Mouse (Mus musculus): Measurements from ENCODE around the gene Shisa7. TPM values are rescaled to one million over a fixed set of nuclear protein-coding genes. Genes with fewer than 3 reads are reported as not detected.
"Not testable (repeated sequence)": the region's sequence is repeated elsewhere in the genome, so short reads cannot be mapped to it uniquely, and the experiment has no call there.

The Shisa7 gene
- total RNA-seq (2021): 100 to 1,000 TPM; 132 to 182 TPM

DNA sequence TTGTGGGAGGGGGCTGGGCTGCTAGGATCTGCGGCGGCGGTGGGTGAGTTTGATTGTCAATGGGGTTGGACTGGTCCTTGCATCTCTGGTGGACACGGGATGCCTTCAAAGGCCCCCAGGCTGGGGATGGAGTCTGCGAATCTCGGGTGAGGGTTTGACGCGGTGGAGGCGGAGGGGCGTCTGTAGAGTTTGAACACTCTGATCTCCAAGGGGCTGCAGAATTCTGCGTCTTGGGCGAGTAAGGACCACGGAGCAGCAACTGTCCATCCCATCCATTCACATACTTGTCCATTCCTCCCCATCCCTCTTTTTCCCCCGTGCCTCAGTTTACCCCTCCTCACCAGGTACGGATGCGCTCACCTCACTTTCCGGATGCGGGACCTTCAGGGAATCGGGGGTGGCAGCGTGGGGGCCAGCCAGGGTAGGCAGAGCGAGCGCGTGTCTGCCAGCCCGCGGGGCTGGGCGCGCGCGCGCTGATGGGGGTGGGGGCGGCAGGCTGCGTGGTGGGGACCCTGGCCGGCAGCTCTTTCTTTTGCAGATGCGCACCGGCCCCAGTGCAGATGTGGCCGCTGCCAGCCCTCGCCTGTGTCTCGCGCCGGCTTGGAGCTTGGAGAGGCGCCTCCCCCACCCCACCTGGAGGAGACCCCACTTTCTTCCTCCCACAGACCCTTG, at the start of gene Shisa7:
Shisa7 (minus strand) TSS at position 452 of the 672 bp plus-strand sequence.
- DNase-seq (ENCODE audit: extremely low spot score in 1 of 2, low spot score in 1 of 2): peak; percentile 27 to 45

DNA sequence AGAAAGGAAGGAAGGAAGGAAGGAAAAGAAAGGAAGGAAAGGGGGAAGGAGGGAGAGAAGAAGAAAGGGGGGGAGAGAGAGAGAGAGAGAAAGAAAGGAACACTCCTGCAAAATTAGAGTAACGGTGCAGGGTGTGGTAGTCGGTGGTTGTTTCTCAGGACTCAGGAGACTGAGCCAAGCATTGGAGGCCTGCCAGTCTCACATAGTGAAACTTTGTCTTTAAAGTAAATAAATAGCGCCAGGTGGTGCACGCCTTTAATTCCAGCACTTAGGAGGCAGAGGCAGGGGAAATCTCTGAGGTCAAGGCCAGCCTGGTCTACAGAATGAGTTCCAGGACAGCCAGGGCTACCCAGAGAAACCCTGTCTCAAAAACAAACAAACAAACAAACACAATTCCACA, 42.2 kb upstream of the Shisa7 start:
- no peak for DNase-seq (ENCODE audit: extremely low spot score in 1 of 2, low spot score in 1 of 2)

DNA sequence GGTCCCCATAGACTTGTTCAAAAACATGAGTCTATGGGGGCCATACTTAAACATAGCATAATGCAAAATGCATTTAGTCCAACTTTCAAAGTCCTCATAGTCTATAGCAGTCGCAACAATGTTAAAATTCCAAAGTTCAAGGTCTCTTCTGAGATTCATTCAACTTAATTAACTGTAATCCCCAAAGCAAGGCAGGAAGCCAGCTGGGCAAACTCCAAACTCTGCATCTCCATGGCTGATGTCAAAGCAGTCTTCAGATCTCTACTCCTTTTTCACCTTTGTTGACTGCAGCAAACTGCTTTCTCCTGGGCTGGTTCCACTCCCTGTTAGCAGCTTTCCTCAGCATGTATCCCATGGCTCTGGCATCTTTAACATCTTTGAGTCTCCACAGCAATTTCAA, 34.5 kb upstream of the Shisa7 start:
- DNase-seq (ENCODE audit: extremely low spot score in 1 of 2, low spot score in 1 of 2): not testable (repeated sequence)

DNA sequence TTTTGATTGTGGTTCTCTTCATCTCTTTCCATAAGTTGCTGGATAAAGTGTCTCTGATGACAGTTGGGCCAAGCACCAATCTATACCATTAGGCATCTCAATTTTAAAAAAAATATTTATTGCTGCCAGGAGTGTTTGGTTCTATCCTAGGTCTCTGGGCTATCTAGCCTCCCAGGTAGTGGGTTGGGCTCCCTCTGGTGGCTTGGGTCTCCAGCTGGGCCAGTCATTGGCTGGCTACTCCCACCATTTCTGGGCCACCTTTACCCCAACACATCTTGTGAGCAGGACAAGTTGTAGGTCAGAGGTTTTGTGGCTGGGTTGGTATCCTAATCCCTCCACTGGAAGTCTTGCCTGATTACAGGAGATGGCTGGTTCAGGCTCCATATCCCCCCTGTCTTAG, 33.7 kb upstream of the Shisa7 start:
- DNase-seq (ENCODE audit: extremely low spot score in 1 of 2, low spot score in 1 of 2): no peak

DNA sequence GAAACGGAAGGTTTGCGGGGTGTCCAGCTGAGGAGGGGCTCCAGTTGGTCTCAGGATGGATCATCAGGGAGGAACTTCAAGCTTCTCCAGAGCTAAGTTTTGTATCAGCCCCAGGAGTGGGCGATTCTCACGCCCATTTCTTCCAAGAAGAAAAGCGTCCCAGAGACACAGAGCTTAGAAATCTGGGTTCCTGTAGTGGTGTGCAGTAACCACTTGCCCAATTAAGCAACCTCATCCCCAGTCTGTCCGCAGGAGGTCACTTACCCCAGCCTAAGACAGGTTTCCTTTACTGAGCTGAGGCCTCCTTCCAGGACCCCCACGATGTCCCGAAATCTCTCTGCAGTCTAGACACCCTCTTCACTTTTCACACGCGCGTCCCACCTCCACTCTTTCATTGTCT, 32.7 kb upstream of the Shisa7 start:
- no peak for DNase-seq (ENCODE audit: extremely low spot score in 1 of 2, low spot score in 1 of 2)

DNA sequence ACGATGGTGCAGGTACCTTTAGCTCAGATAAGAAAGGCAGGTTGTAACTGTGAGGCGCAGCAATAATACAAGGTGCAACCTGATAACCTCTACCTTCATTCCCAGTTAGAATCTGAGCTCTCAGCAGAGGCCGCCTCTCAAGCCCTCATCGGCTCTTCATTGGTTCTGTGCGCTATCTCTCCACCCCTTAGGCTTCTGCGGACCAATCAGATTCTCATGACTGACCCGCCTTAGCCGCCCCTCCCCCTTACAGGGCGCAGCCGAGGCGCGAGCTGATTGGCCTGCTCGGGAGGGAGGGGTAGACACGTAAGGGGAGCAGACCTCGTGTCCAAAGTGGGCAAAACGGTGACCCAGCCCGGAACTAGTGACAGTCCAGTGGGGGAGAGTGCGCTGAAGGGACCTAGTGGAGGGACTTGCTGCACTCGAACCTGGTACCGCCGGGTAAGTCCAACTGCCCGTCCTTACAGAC, 32.3 kb upstream of the Shisa7 start, which contains the start of gene Isoc2a:
Isoc2a (plus strand) TSS at position 401 of the 469 bp plus-strand sequence.
- peak; percentile 61 to 62 for DNase-seq (ENCODE audit: extremely low spot score in 1 of 2, low spot score in 1 of 2)

DNA sequence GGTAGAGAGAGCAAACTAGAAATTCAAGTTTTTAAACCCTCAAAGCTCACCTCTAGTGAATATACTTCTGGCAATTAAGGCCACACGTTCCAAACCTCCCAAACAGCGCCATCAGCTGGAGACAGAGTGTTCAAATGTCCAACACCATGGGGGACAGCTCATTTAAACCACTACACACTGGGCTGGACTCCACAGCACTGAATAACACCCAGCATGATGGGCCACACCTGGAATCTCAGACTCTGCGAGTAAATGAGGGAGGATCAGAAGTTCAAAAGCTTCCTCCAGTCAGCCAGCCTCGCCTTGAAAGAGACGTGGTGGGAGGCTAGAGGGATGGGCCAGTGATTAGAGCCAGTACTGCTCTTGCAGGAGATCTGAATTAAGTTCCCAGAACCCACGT, 25.6 kb upstream of the Shisa7 start, which contains the start of gene Isoc2b:
Isoc2b (minus strand) TSS at position 126 of the 400 bp plus-strand sequence.
- no peak for DNase-seq (ENCODE audit: extremely low spot score in 1 of 2, low spot score in 1 of 2)

DNA sequence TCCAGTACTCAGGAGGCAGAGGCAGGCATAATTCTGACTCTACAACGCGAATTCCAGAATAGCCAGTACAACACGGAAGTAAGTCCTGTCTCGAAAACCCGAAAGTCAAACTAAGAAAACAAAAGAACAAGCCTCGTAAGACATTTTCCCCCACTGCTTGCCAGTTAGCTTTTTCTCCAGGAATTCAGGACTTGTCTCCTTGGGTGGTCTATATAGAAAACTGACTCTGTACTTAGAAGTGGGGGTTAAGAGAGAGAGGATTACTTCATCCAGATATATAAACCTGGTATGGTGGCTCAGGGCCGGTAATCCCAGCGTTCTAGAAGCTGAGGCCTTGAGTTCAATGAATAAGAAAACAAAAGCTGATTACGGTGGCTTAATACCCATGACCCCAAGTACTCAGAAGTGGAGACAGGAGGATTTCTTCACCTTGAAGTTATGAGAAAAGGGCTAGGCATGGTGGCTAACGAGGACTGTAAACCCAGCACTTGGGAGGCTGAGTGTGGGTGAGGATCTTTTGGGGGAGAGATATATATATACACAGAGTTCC, 22.2 kb upstream of the Shisa7 start:
- no peak for DNase-seq (ENCODE audit: extremely low spot score in 1 of 2, low spot score in 1 of 2)

DNA sequence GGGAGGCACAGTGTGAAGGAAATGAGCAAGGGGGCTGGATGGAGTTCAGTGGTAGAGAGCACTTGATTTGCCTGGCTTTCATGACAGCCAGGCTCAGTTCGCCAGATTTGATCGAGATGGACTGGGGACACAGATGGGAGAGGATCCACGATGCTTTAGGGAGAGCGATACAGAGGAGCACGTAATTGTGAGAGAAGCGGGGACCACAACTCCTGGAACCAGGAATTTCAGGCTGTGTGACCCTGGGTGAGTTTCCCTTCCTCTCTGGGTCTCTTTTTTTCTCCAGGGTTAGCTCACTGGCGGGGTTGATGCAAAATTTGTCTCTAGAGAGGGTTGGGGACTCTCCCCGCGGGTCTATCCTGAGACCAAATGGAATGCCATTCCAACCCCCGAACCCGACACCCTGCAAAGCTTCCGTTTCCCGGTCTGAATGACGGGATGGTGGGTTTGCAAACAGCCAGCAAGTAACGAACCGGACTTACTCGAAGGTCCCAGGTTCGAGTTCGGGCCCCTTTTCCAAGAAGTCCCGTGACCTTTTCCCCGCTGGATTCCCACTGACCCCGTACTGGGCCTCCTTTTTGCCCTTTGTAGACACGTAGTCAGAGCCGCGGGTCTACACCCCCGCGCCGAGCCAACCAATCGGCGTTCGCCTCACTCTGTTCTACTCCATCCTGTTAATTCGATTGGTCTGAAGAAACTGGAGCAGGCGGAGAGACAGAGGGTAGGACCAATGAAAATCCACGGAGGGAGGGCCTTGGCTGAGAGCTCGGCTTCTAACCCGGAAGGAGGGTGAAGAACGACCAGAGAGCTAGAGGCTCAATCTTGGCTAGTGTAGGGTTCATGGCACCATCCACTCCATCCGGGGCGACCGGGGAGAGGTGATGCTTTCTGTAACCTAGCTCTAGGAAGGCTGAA, 21.3 kb upstream of the Shisa7 start:
- peak; percentile 78 to 90 for DNase-seq (ENCODE audit: extremely low spot score in 1 of 2, low spot score in 1 of 2)

DNA sequence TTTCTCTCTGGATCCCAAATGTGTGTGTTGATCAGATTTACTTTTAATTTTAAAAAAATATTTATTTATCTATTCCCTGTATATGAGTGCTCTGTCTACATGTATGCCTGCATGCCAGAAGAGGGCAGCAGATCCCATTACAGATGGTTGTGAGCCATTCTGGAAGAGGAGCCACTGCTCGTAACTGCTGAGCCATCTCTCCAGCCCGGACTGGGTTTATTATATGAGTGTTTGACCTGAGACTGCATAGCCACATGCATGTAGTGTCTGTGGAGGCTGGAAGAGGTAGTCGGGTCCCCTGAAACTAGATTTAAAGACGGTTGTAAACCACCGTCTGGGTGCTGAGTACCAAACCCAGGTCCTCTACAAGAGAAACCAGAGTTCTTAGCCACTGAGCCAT, 20.6 kb upstream of the Shisa7 start:
- DNase-seq (ENCODE audit: extremely low spot score in 1 of 2, low spot score in 1 of 2): peak in 1 of 2 experiments; percentile 33

DNA sequence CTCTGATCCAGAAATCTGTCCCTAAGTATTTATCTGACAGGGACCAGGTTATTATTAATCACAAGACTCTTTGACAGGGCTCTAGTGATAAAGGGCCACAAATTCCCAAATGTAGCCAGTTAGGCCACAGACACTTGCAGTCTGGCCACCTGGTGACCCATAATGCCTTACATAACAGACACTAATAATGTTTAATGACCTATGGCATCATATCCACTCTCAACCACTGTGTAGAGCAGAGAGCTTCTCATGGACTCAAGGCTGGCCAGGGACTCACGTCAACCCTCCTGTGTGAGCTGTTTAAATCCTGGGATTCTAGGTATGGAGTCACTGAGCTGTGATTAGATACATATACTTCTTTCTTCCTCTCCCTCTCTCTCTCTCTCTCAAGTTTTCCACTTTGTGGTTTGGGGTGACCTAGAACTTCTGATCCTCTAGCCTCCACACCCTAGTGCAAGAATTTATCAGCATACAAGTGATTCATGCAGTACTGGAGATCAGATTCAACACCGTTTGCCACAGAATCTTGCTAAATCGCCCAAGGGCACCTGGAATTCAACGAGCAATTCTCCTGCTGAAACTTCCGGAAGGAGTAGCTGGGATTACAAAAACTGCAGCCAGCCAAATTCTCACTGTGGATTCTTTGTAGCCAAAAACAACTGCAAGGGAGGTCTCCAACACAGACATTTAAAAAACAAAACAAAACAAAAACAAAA, 19.8 kb upstream of the Shisa7 start:
- no peak for DNase-seq (ENCODE audit: extremely low spot score in 1 of 2, low spot score in 1 of 2)

DNA sequence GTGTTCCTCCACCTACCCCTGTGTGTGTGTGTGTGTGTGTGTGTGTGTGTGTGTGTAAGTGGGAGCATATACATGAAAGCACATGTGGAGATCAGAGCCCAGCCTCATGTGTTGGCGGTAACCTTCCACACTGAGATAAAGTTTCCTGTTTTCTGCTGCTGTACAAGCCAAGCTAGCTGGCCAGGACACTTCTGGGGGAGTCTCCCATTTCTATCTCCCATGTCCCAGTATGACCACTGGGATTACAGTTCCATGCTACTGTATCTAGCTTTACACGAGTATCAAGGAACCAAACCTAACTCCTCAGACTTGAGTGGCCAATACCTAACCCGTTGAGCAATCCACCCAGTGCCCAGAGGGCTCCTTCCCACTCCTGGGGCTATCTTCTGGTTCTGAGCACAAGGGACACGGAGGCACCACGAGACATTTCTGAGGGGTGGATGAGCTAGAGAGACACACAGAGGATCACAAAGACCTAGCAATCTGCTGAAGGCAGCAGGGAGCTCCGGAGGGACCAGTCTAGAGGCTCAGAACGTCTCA, 19.1 kb upstream of the Shisa7 start:
- no peak for DNase-seq (ENCODE audit: extremely low spot score in 1 of 2, low spot score in 1 of 2)

DNA sequence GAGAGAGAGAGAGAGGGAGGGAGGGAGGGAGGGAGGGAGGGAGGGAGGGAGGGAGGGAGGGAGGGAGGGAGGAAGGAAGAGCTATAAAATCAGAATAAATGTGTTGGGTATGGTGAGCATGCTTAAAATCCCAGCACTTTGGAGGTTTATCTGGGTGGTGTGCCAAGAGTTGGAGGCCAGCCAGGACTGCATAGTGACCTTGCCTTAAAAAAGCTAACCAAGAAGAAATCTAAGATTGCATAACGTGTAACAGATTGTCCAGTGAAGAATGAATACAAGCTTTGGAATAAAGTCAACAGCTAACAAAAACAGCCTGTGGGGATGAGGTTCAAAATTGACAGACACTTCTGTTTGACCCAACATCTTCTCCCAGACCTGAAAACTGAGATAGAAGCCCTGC, 18.5 kb upstream of the Shisa7 start:
- DNase-seq (ENCODE audit: extremely low spot score in 1 of 2, low spot score in 1 of 2): no peak

DNA sequence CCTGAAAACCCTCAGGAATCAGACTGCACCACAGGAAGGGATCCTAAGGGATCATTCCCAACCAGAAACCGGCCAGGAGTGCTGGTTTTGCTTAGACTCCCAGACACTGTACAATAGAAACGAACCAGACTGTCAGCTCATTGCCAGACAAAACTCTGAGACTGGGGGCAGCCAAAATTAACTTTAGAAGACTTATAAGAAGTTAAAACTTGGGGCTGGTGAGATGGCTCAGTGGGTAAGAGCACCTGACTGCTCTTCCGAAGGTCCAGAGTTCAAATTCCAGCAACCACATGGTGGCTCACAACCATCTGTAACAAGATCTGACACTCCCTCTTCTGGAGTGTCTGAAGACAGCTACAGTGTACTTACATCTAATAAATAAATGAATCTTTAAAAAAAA, 16.4 kb upstream of the Shisa7 start:
- not testable (repeated sequence) for DNase-seq (ENCODE audit: extremely low spot score in 1 of 2, low spot score in 1 of 2)

DNA sequence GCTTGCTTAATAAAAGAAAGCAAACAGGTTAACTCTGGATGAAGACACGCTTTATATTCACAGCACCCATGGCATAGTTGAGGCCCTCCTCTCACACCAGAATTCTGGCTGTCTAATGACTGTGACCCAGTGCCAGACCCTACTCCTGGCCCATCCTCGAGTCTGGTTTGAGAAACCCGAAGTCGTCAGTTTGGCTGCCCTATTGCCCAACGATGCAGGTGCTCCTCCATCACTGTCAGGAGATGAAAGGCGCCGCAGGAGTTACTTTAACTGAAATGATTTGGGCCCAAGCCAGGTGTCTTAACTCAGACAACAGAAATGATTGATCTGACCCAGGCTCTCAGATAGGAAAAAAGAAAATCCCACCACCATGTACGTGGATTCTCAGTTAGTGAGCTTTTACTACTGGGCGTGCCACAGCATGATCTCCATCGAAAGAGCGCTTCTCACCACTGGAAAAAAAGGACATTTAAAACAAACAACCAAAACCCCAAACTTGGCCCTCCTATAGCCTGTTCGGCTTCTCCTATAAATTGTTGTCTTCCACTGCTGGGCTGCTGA, 15.0 kb upstream of the Shisa7 start:
- no peak for DNase-seq (ENCODE audit: extremely low spot score in 1 of 2, low spot score in 1 of 2)

DNA sequence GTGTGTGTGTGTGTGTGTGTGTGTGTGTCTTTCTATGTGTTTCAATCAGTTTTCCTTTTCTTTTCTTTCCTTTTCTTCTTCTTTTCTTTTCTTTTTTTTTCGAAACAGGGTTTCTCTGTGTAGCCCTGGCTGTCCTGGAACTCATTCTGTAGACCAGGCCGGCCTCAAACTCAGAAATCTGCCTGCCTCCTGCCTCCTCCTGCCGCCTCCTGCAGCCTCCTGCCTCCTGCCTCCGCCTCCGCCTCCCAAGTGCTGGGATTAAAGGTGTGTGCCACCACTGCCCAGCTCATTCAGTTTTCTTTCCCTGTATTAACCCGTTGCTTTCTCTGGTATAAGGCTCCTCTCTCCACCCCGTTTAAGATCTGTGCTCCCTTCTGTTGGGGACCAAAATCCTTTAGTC, 12.8 kb upstream of the Shisa7 start:
- no peak for DNase-seq (ENCODE audit: extremely low spot score in 1 of 2, low spot score in 1 of 2)

DNA sequence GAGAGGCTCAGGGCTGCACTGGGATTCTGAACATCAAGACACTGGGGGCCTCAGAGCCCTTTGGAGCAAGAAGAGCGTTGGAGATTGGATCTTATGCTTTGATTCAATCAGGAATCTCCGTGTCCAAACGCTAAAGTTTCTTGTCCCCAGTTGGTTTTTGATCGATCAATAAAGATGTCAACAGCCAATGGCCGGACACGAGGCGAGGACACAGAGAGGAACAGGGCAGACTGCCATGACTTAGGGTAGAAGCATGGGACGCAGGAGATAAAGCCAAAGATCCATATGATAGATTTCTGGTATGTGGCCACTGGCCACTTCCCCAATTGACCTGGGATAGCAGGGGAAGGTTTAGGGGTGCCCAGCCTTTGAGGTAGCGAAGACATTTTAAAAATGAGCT, 12.0 kb upstream of the Shisa7 start:
- no peak for DNase-seq (ENCODE audit: extremely low spot score in 1 of 2, low spot score in 1 of 2)

DNA sequence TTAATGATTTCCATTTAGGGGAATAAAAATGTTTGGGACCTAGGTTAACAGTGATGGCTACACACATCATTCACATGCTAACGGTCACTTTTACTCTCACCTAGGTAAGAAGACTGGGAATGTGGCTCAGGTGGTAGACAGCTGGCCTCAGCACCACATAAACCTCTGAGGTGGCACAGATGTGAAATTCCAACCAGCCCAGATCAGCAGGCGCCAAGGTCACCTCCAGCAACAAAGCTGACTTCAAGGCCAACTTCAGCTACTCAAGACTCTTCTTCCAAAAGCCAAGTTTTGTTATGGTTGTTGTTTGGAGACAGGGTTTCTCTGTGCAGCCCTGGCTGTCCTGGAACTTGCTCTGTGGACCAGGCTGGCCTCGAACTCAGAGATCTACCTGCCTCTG, 9.1 kb upstream of the Shisa7 start:
- no peak for DNase-seq (ENCODE audit: extremely low spot score in 1 of 2, low spot score in 1 of 2)

DNA sequence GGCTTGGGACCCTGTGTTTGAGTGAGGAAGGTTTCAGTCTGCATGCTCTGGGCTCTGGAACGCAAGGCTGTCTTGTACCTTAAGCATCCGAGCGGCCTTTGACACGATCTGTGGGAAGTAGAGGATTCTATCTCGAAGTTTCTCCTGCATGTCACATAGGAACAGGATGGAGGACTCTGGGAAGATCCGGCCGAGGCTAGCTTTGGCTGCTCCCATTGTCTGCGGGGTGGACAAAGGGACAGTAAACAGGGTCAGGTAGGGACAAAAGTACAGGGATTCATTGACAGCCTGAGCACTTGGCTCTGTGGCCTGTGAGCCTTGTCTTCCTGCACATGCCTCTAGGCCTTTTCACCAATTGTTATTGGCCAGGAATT, 6.8 kb upstream of the Shisa7 start:
- DNase-seq (ENCODE audit: extremely low spot score in 1 of 2, low spot score in 1 of 2): no peak

All from layer of hippocampus, postnatal 25 days (tissue).